ENCODE assay signal across 13 mouse cellular contexts in genomic region chr2:125334163-125334562, GRCm38 (mm10).
DNase-seq lines count a peak whose midpoint lies in the region; ATAC-seq lines count a peak whose summit lies in the region.
"Had no signal": no experiment of that assay in that cellular context is flagged by ENCODE, and none has a peak within 500 bp of the region (broad histone marks: within the 10 kb centered on the region; RNA-seq: fewer than 3 reads in every experiment).

No protein-coding gene starts in this region.

- H3K27me3 ChIP-seq in kidney, embryonic 16.5 days (ENCODE audit: insufficient read depth, low read length) = no peaks in the 10 kb centered on the region
- H3K27me3 ChIP-seq in embryonic facial prominence, embryonic 14.5 days (replicated peaks; ENCODE audit: control insufficient read depth, insufficient read depth, low read length) = no peaks in the 10 kb centered on the region
- H3K27me3 ChIP-seq: limb, embryonic 15.5 days; midbrain, embryonic 12.5 days had no signal

- no peak overlapping the region for H3K4me3 ChIP-seq in kidney, embryonic 16.5 days (ENCODE audit: low read length)
- no peak overlapping the region for H3K4me3 ChIP-seq in embryonic facial prominence, embryonic 14.5 days (ENCODE audit: low read depth, low read length)
- H3K4me3 ChIP-seq: erythroblast, embryonic 14.5 days; limb, embryonic 15.5 days; midbrain, embryonic 12.5 days had no signal

- peak; percentile 51 for DNase-seq in cerebellum, postnatal 14 days
- DNase-seq in cerebellum, postnatal 4 days (ENCODE audit: low spot score in 2 of 2) = no peak
- DNase-seq in kidney, postnatal 10 days = peak; percentile 43
- peak; percentile 6 for DNase-seq in CD4-positive helper T cell, adult 2 months (ENCODE audit: low read depth, low spot score)
- DNase-seq in embryonic facial prominence, embryonic 14.5 days (ENCODE audit: low spot score) = peak; percentile 43
- no peak for DNase-seq in ovary, postnatal 36 days (ENCODE audit: low spot score)
- DNase-seq in embryo, embryonic 10.5 days (ENCODE audit: low spot score) = no peak
- DNase-seq: gastrocnemius, postnatal 36 days had no signal

- ATAC-seq in kidney, embryonic 16.5 days (ENCODE audit: low FRiP score, low TSS enrichment) = no peak
- ATAC-seq in embryonic facial prominence, embryonic 14.5 days (ENCODE audit: low read depth) = no peak
- ATAC-seq: inflammation-experienced regulatory T-cells, adult 6 months had no signal

- H3K36me3 ChIP-seq in kidney, embryonic 16.5 days (ENCODE audit: insufficient read depth, low read length) = peaks cover 13% of the 10 kb centered on the region
- peaks cover 86% of the 10 kb centered on the region for H3K36me3 ChIP-seq in embryonic facial prominence, embryonic 14.5 days (ENCODE audit: control insufficient read depth, insufficient read depth, low read length)

- 71% methylated on average over 4 of the region's 4 CpGs for WGBS in kidney, embryonic 16.5 days
- 73% methylated on average over 4 of the region's 4 CpGs for WGBS in embryonic facial prominence, embryonic 14.5 days

- no peaks in the 10 kb centered on the region for H3K9me3 ChIP-seq in kidney, embryonic 16.5 days (ENCODE audit: low read length)
- no peaks in the 10 kb centered on the region for H3K9me3 ChIP-seq in embryonic facial prominence, embryonic 14.5 days (ENCODE audit: control insufficient read depth, low read length)
- H3K9me3 ChIP-seq: limb, embryonic 15.5 days; midbrain, embryonic 12.5 days had no signal

- no peak overlapping the region for H3K4me2 ChIP-seq in kidney, embryonic 16.5 days (replicated peaks; ENCODE audit: low read depth, low read length)
- H3K4me2 ChIP-seq in embryonic facial prominence, embryonic 14.5 days (ENCODE audit: low read depth, low read length) = no peak overlapping the region
- H3K4me2 ChIP-seq: limb, embryonic 15.5 days; midbrain, embryonic 12.5 days had no signal

- no peak overlapping the region for H3K27ac ChIP-seq in kidney, embryonic 16.5 days (ENCODE audit: low read length)
- H3K27ac ChIP-seq in embryonic facial prominence, embryonic 14.5 days (replicated peaks; ENCODE audit: low read depth, low read length) = no peak overlapping the region
- H3K27ac ChIP-seq: limb, embryonic 15.5 days; midbrain, embryonic 12.5 days had no signal

- no peak overlapping the region for H3K9ac ChIP-seq in kidney, embryonic 16.5 days (replicated peaks; ENCODE audit: low read length)
- no peak overlapping the region for H3K9ac ChIP-seq in embryonic facial prominence, embryonic 14.5 days (ENCODE audit: low read depth, low read length)
- H3K9ac ChIP-seq: limb, embryonic 15.5 days; midbrain, embryonic 12.5 days had no signal

- H3K4me1 ChIP-seq in kidney, embryonic 16.5 days (ENCODE audit: insufficient read depth, low read length) = no peaks in the 10 kb centered on the region
- no peaks in the 10 kb centered on the region for H3K4me1 ChIP-seq in embryonic facial prominence, embryonic 14.5 days (ENCODE audit: control insufficient read depth, insufficient read depth, low read length)
- H3K4me1 ChIP-seq: limb, embryonic 15.5 days; midbrain, embryonic 12.5 days had no signal

Comparison
In these comparisons a context has a peak if more than half of its experiments do, and no peak if none do; other contexts are left out.
1. DNase-seq: peak in cerebellum, postnatal 14 days (2 of 2), kidney, postnatal 10 days (single experiment), CD4-positive helper T cell, adult 2 months (single experiment) and embryonic facial prominence, embryonic 14.5 days (single experiment); none in cerebellum, postnatal 4 days (0 of 2), ovary, postnatal 36 days (single experiment) and embryo, embryonic 10.5 days (single experiment).